Mouse (Mus musculus) C2C12 (cell line): ENCODE results near the gene Bcl10. TPM values are rescaled to one million over a fixed set of nuclear protein-coding genes. Genes with fewer than 3 reads are reported as not detected.
A peak's percentile ranks its signal among the peaks of the same experiment; 100 is the strongest.

Experiments
- H3K27me3 ChIP-seq: one replicate; pipeline ENCODE4 v1.6.1; 2011; ENCODE audit not compliant: control insufficient read depth, insufficient read depth, insufficient read length
- H3K36me3 ChIP-seq: one replicate; pipeline ENCODE4 v1.6.1; 2011; ENCODE audit not compliant: control insufficient read depth, insufficient read depth
- H3K4me3 ChIP-seq: one replicate; pipeline ENCODE4 v1.5.1; 2011; ENCODE audit warnings: mild to moderate bottlenecking, control low read depth; ENCODE audit not compliant: poor library complexity, insufficient read depth, severe bottlenecking
- H3K79me2 ChIP-seq: one replicate; pipeline ENCODE4 v1.6.1; 2011; ENCODE audit not compliant: control insufficient read depth, insufficient read depth
- H3K79me3 ChIP-seq: one replicate; pipeline ENCODE4 v1.6.1; 2011; ENCODE audit warnings: low read depth, control low read depth
- H3ac ChIP-seq: one replicate; pipeline ENCODE3; 2011; ENCODE audit warnings: low read depth; ENCODE audit not compliant: control insufficient read depth, insufficient read length
- CEBPB ChIP-seq: IDR thresholded peaks from one replicate; pipeline ENCODE4 v1.6.1; 2011; ENCODE audit warnings: low read depth, mild to moderate bottlenecking, control low read depth, moderate library complexity
- CTCF ChIP-seq: IDR thresholded peaks from one replicate; pipeline ENCODE4 v1.5.1; 2011; ENCODE audit not compliant: control insufficient read depth, insufficient read depth, insufficient read length
- FOSL1 ChIP-seq: IDR thresholded peaks from one replicate; pipeline ENCODE4 v1.8.0; 2011; ENCODE audit warnings: mild to moderate bottlenecking, low read length; ENCODE audit not compliant: poor library complexity, insufficient read depth, severe bottlenecking
- MAX ChIP-seq: IDR thresholded peaks from one replicate; pipeline ENCODE4 v1.6.1; 2011; ENCODE audit warnings: mild to moderate bottlenecking, control low read depth
- MYOD1 ChIP-seq: IDR thresholded peaks from one replicate; pipeline ENCODE4 v1.6.1; 2011; ENCODE audit warnings: low read depth; ENCODE audit not compliant: control insufficient read depth, insufficient read length
- MYOG ChIP-seq: IDR thresholded peaks from one replicate; pipeline ENCODE4 v1.6.1; 2011; ENCODE audit not compliant: control insufficient read depth, insufficient read length; ENCODE audit errors: extremely low read depth
- USF1 ChIP-seq: IDR thresholded peaks from one replicate; pipeline ENCODE4 v1.6.1; 2011; ENCODE audit warnings: low read depth, mild to moderate bottlenecking, control low read depth, moderate library complexity
- polyA plus RNA-seq: library from polyadenylated mRNA; unstranded; fragments of >200 nt; fragmentation: generic; extraction: Trizol; gene quantifications from one replicate; pipeline ENCODE4 v1.2.1, GENCODE M21; 2012; ENCODE audit warnings: missing spikeins

Bcl10 gene
- polyA plus RNA-seq, 1 experiment, result 28.8 TPM

DNA sequence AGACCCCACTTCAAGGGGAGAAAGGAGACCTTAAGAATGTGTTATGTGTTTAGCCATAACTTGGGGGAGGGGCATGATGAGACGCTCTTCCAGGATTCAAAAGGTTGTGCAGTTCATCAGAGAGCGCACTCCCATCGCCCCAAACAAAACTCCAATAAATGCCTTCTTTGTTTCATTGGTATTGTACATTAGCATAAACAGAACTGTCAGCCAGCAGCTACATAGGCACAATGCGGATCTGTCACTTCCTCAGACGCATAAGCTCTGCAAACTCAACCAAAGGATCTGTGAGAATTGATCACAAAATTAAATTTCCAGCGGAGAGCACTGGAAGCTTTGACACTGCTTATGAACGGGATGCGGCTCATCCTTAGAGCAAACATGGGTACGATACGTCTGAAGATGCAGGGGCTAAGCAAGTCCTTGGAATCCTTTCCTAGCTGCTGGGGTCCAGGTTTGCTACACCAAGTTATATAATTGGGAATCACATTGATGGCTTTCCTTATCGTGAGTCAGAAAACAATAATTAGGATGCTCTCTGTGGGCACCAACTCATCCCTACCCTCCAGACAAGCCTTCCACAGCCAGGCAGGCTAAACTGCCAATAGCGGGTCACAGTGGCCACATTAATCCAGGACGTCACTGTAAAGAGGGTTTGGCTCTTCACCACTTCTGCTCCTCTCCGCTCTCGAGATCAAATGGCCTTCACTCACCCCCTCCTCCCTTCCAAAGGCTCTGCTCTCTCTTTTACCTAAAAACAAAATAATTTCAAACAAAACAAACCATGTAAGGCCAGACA is 40.3 kb upstream of the Bcl10 start:
- H3K27me3 ChIP-seq, result no peaks in the 10 kb centered on the region
- TF ChIP-seq MYOG (no peak), CEBPB (no peak), MYOD1 (no peak), MAX (no peak), USF1 (no peak), FOSL1 (no peak), CTCF (no peak)
- H3K79me2 ChIP-seq, result no peaks in the 10 kb centered on the region

DNA sequence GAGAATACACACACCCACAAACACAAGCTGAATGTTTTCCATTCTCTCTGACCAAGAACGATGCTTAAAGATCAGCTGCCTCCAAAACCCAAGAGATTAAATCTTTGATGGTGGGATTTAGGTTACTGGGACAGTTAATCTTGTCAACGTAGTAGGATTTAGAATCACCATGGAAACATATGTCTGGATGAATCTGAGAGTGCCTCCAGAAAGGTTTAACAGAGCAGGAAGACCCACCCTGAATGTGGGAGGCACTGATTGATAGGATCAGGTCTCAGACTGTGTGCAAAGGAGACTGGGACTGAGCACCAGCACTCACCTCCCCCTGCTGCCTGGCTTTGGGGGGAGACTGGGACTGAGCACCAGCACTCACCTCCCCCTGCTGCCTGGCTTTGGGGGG is 39.4 kb upstream of the Bcl10 start:
- Histone ChIP-seq H3K79me2 (no peaks in the 10 kb centered on the region), H3K36me3 (no peaks in the 10 kb centered on the region), H3K79me3 (no peaks in the 10 kb centered on the region), H3ac (no peak overlapping the region), H3K27me3 (no peaks in the 10 kb centered on the region), H3K4me3 (no peak overlapping the region)
- TF ChIP-seq FOSL1 (no peak), MYOG (no peak), CEBPB (no peak), USF1 (no peak), MAX (no peak), CTCF (no peak), MYOD1 (no peak)

More for the DNA sequence above, 40.3 kb upstream of the Bcl10 start:
- Histone ChIP-seq H3K36me3 (no peaks in the 10 kb centered on the region), H3K79me3 (no peaks in the 10 kb centered on the region), H3ac (no peak overlapping the region), H3K4me3 (no peak overlapping the region)

DNA sequence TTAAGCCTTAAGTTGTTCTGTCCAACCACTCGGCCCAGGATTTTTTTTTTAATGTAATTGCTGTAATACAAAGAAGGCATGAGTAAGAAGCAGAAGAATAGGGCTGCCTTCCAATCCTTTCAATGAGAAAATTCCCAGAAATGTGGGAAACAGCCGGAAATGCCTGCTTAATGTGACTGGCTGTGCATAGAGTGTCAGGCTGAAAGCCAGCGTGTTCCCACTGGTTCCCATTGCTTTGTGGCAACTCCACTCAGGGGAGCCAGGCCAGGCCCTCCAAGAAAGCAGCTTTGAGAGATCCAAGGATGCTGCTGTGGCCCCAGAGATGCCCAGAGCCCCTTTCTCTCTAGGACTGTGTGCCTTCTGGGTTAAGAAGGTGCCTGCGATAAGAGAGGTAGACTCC is 37.2 kb upstream of the Bcl10 start:
- H3K79me2 ChIP-seq, result no peaks in the 10 kb centered on the region
- TF ChIP-seq USF1 (no peak), CEBPB (no peak), MYOD1 (no peak), MYOG (no peak)
- no peak overlapping the region for H3ac ChIP-seq
- no peaks in the 10 kb centered on the region for H3K79me3 ChIP-seq
- H3K27me3 ChIP-seq, result no peaks in the 10 kb centered on the region
- no peaks in the 10 kb centered on the region for H3K36me3 ChIP-seq
- H3K4me3 ChIP-seq, result no peak overlapping the region

DNA sequence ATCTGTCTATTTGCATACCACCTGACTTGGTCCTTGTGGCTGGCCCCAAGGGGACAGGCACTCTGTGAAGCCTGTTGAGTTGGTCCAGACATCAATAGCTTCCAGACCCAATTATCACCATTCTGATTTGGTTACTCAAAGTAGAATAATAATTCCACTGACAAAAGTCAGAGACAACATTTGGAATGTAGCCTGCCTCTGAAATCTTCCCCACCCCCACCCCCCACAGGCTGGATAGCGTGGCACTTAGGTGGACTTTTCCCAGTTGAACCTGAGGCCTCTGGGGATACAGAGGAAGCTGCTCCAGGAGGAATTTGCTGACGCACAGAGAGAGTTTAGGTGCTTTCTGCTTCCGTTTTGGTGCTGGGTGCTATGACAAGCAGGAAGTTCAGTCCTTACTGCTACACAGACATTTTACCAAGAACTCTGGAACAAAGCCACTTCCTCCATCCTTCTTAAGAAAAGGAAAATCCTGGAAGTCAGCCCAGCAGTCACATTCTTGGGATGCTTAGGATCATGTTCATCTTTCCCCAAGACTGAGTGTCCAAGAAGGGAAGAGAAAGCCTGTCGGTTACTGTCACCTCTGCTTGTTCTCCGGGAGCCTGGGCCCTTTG is 36.6 kb upstream of the Bcl10 start:
- no peaks in the 10 kb centered on the region for H3K27me3 ChIP-seq
- H3K36me3 ChIP-seq, result no peaks in the 10 kb centered on the region
- TF ChIP-seq MAX, result no peak
- no peak for TF ChIP-seq USF1
- TF ChIP-seq CTCF, result no peak
- no peak for TF ChIP-seq MYOD1
- TF ChIP-seq CEBPB, result no peak
- TF ChIP-seq FOSL1, result no peak
- no peak for TF ChIP-seq MYOG
- no peak overlapping the region for H3ac ChIP-seq
- no peaks in the 10 kb centered on the region for H3K79me3 ChIP-seq
- no peaks in the 10 kb centered on the region for H3K79me2 ChIP-seq
- no peak overlapping the region for H3K4me3 ChIP-seq

DNA sequence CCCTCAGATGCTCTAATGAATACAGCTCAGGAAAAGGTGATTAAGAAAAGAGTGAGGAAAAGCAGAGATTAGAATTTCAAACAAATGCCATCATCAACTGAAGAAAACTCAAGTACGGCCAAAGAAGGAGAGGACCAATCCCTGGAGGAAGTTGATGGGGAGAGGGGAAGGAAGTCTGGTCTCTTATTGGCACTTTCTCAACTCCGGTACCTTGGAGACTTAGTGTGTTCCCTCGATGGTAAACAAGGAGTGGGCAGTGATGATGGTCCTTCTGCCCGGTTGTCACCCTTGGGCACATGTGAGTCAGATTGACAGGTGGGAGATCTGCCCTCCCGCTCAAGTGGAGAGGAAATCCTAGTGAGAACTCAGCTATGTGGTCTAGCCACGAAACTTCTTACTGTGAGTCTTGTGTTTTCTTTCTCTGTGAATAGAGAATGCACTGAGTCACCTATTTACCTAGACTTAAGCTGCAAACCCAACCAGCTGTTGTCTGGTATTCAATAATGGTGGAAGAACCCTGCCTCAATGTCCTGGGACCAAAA is 35.1 kb upstream of the Bcl10 start:
- no peaks in the 10 kb centered on the region for H3K79me3 ChIP-seq
- H3ac ChIP-seq, result no peak overlapping the region
- H3K4me3 ChIP-seq, result no peak overlapping the region
- H3K79me2 ChIP-seq, result no peaks in the 10 kb centered on the region
- H3K27me3 ChIP-seq, result no peaks in the 10 kb centered on the region
- TF ChIP-seq USF1 (peak; percentile 3), MYOD1 (peak; percentile 94), CTCF (no peak)
- no peaks in the 10 kb centered on the region for H3K36me3 ChIP-seq
